Mouse (Mus musculus) liver, embryonic 13.5 days (tissue): ENCODE data around the gene Caskin1. TPM values are rescaled to one million over a fixed set of nuclear protein-coding genes. Genes with fewer than 3 reads are reported as not detected.

Source experiments
- ATAC-seq: fragments of 200-750 bp; cut with Nextera tagmentation; 2 replicates; pipeline ENCODE4 v1.8.0; 2017; ENCODE audit warnings: low read depth, mild to moderate bottlenecking, moderate number of reproducible peaks, moderate library complexity
- DNase-seq: peaks from one replicate; pipeline ENCODE4 v3.0.0; 2022
- H3K27ac ChIP-seq: fragments of 300-500 bp; sonication (generic); 2 replicates; pipeline ENCODE4 v1.5.1; 2015; ENCODE audit warnings: moderate library complexity, mild to moderate bottlenecking, inconsistent platforms
- H3K27me3 ChIP-seq: fragments of 300-500 bp; sonication (generic); 2 replicates; pipeline ENCODE4 v1.6.1; 2015; ENCODE audit warnings: mild to moderate bottlenecking, inconsistent platforms
- H3K36me3 ChIP-seq: fragments of 300-500 bp; sonication (generic); 2 replicates; pipeline ENCODE4 v1.6.1; 2015; ENCODE audit warnings: mild to moderate bottlenecking, inconsistent platforms
- H3K4me1 ChIP-seq: fragments of 300-500 bp; sonication (generic); replicated peaks from 2 replicates; pipeline ENCODE4 v1.6.1; 2015; ENCODE audit warnings: inconsistent platforms
- H3K4me2 ChIP-seq: fragments of 300-500 bp; sonication (generic); 2 replicates; pipeline ENCODE4 v1.6.1; 2015; ENCODE audit warnings: inconsistent platforms, mild to moderate bottlenecking, moderate library complexity
- H3K4me3 ChIP-seq: fragments of 300-500 bp; sonication (generic); replicated peaks from 2 replicates; pipeline ENCODE4 v1.5.1; 2015; ENCODE audit warnings: mild to moderate bottlenecking, inconsistent platforms
- H3K9ac ChIP-seq: fragments of 300-500 bp; sonication (generic); 2 replicates; pipeline ENCODE4 v1.6.1; 2015; ENCODE audit warnings: mild to moderate bottlenecking, inconsistent platforms
- H3K9me3 ChIP-seq: fragments of 300-500 bp; sonication (generic); replicated peaks from 2 replicates; pipeline ENCODE4 v1.6.1; 2016; ENCODE audit warnings: inconsistent platforms
- WGBS: fragments of 180-500 bp; shearing (Covaris S2); methylation state at CpG from one replicate; pipeline ENCODE4 v1.1.7; 2015; ENCODE audit not compliant: insufficient replicate concordance; 5-methylcytosine and 5-hydroxymethylcytosine counted together
- polyA plus RNA-seq: library from polyadenylated mRNA; unstranded; fragments of >200 nt; fragmentation: Nextera tagmentation; extraction: Ambion mirVana; gene quantifications from 2 replicates; pipeline ENCODE4 v1.2.1, GENCODE M21; 2015

The Caskin1 gene
- polyA plus RNA-seq, 1 experiment from 2014 or later = 0.20 TPM

DNA sequence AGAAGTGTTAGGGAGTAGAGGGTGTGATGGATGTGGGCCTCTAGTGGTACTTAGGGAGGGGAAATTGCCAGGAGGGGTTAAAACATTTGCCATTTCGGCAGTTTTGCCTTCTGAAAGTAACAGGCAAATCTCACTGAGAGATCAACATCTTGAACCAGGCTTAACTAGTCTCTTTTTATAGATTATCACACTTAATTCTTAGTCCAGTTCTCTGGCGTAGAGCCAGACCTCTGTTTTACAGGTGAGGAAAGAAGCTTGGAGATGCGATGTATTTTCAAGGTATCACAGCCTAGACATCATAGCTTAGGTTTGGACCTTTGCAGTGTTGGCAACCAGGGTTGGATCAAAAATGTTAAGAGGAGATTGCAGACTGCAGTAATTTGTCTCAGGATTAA is 62.6 kb downstream of the Caskin1 start:
- 0 out of 2 replicates have a peak overlapping the region, but pooled peaks have one; percentile 94 for H3K27ac ChIP-seq
- no peak for ATAC-seq

GRCm38 (mm10) chr17:24557091-24557490 is 68.7 kb downstream of the Caskin1 start:
- Histone ChIP-seq H3K4me3 (no peak overlapping the region), H3K4me2 (no peak overlapping the region), H3K27me3 (no peaks in the 10 kb centered on the region), H3K4me1 (peaks cover 37% of the 10 kb centered on the region), H3K9me3 (no peaks in the 10 kb centered on the region), H3K27ac (no peak overlapping the region), H3K36me3 (no peaks in the 10 kb centered on the region), H3K9ac (no peak overlapping the region)
- ATAC-seq = no peak
- DNase-seq = no peak
- 86% methylated on average over 7 of the region's 7 CpGs for WGBS

More for the DNA sequence above, 62.6 kb downstream of the Caskin1 start:
- peak overlapping the region; percentile 92 for H3K9ac ChIP-seq
- no peak for DNase-seq
- WGBS = 61% methylated on average over 3 of the region's 3 CpGs
- H3K9me3 ChIP-seq = no peaks in the 10 kb centered on the region
- peak overlapping the region; percentile 89 for H3K4me3 ChIP-seq
- peaks cover 42% of the 10 kb centered on the region for H3K4me1 ChIP-seq
- no peaks in the 10 kb centered on the region for H3K27me3 ChIP-seq
- H3K4me2 ChIP-seq = peak overlapping the region; percentile 100
- no peaks in the 10 kb centered on the region for H3K36me3 ChIP-seq

Other genes with a start within 250 kb of the Caskin1 start
- 69.1 and 89.8 TPM in 2 replicates for gene Ccnf, start 237.1 kb upstream of the Caskin1 start, polyA plus RNA-seq
- not detected in 2 replicates for gene Abca17, start 137.5 kb upstream of the Caskin1 start, polyA plus RNA-seq
- gene Abca3, start 136.7 kb upstream of the Caskin1 start, polyA plus RNA-seq = 11.4 and 14.8 TPM in 2 replicates
- gene Rnps1, start 74.0 kb upstream of the Caskin1 start, polyA plus RNA-seq = 151 and 173 TPM in 2 replicates
- 94.4 and 95.3 TPM in 2 replicates for gene Eci1, start 62.0 kb upstream of the Caskin1 start, polyA plus RNA-seq
- 0.33 and 0.68 TPM in 2 replicates for gene Dnase1l2, start 45.5 kb upstream of the Caskin1 start, polyA plus RNA-seq
- gene E4f1, start 18.3 kb upstream of the Caskin1 start, polyA plus RNA-seq = 11.7 and 13.0 TPM in 2 replicates
- gene Pgp, start 18.2 kb upstream of the Caskin1 start, polyA plus RNA-seq = 84.0 and 86.7 TPM in 2 replicates
- gene Bricd5, start 14.7 kb upstream of the Caskin1 start, polyA plus RNA-seq = 0.13 TPM in 1 of 2 replicates, not detected in the other
- gene Mlst8, start 9.5 kb upstream of the Caskin1 start, polyA plus RNA-seq = 11.7 and 13.8 TPM in 2 replicates
- 40.7 and 43.9 TPM in 2 replicates for gene Traf7, start 39.3 kb downstream of the Caskin1 start, polyA plus RNA-seq
- 0.88 and 0.99 TPM in 2 replicates for gene Rab26, start 45.6 kb downstream of the Caskin1 start, polyA plus RNA-seq
- gene Pkd1, start 61.2 kb downstream of the Caskin1 start, polyA plus RNA-seq = 2.2 and 3.3 TPM in 2 replicates
- gene Tsc2, start 144.0 kb downstream of the Caskin1 start, polyA plus RNA-seq = 18.6 and 22.4 TPM in 2 replicates
- gene Nthl1, start 144.1 kb downstream of the Caskin1 start, polyA plus RNA-seq = 8.4 and 9.2 TPM in 2 replicates
- 9.8 and 10.2 TPM in 2 replicates for gene Slc9a3r2, start 161.7 kb downstream of the Caskin1 start, polyA plus RNA-seq
- gene Npw, start 169.9 kb downstream of the Caskin1 start, polyA plus RNA-seq = 0.24 and 0.28 TPM in 2 replicates
- gene Zfp598, start 181.1 kb downstream of the Caskin1 start, polyA plus RNA-seq = 9.5 and 13.1 TPM in 2 replicates
- gene Syngr3, start 201.4 kb downstream of the Caskin1 start, polyA plus RNA-seq = 0.10 and 0.31 TPM in 2 replicates
- 41.3 and 47.7 TPM in 2 replicates for gene Gfer, start 207.6 kb downstream of the Caskin1 start, polyA plus RNA-seq
- gene Noxo1, start 207.6 kb downstream of the Caskin1 start, polyA plus RNA-seq = 0.14 and 0.34 TPM in 2 replicates
- 53.0 and 53.2 TPM in 2 replicates for gene Tbl3, start 219.1 kb downstream of the Caskin1 start, polyA plus RNA-seq
- gene Rnf151, start 229.5 kb downstream of the Caskin1 start, polyA plus RNA-seq = 0.10 TPM in 1 of 2 replicates, not detected in the other
- gene Rps2, start 229.5 kb downstream of the Caskin1 start, polyA plus RNA-seq = 1,350 and 1,469 TPM in 2 replicates
- gene Ndufb10, start 235.9 kb downstream of the Caskin1 start, polyA plus RNA-seq = 206 and 216 TPM in 2 replicates
- gene Rpl3l, start 239.2 kb downstream of the Caskin1 start, polyA plus RNA-seq = 0.10 TPM in 1 of 2 replicates, not detected in the other
- gene Msrb1, start 248.0 kb downstream of the Caskin1 start, polyA plus RNA-seq = 21.3 and 21.8 TPM in 2 replicates